Mouse (Mus musculus) retina, embryonic 14.5 days (tissue): ENCODE results near the gene Cd300lg.
A peak's percentile ranks its signal among the peaks of the same experiment; 100 is the strongest.

Source experiments
- DNase-seq: peaks from one replicate; pipeline ENCODE4 v3.0.0-alpha.2; 2015; ENCODE audit warnings: low spot score

Cd300lg gene

DNA sequence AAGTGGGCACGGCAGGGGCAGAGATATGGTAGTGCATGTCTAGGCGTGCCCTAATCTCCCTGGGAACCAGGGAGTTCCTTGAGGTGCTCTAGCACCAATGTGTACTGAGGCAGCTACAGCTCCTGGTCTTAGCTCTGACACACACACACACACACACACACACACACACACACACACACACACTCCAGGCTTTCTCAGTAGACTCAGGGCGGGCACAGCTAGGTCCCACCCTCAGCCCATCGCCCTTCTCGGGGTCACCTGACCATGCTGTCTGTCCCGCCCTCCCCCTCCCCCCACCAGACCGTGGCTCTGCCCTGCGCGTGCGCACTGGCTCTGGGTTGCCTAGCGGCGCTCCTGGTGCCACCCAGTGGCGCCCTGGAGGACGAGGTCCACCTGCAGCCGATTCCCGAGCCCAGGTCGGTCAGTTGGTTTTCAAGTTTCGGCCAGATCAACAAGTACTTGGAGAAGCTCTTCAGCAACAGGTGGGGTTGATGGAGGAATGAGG, 55.6 kb downstream of the Cd300lg start:
- DNase-seq, result peak; percentile 93

DNA sequence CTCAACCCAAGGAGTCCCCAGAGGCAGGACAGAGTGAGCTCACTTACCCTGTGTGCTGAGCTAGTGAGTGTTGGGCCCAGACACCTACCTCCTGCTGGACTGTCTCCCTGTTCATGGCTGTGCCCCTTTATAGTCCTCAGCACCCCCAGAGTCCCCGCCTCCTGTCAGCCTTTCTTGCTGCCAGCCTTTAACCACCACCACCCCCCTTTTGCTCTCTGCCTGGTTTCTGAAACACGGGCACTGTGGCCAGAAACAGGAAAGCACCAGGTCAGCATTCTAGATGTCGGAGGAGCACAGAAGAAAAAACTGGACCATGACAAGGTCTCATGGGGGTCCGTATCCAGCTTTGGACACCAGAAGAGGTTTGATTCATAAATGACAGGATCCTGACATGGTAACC, 59.9 kb downstream of the Cd300lg start, which contains the start of gene Ppy:
TSS of gene Ppy (minus strand) at position 101 of the 400 bp plus-strand sequence.
- DNase-seq, result no peak

DNA sequence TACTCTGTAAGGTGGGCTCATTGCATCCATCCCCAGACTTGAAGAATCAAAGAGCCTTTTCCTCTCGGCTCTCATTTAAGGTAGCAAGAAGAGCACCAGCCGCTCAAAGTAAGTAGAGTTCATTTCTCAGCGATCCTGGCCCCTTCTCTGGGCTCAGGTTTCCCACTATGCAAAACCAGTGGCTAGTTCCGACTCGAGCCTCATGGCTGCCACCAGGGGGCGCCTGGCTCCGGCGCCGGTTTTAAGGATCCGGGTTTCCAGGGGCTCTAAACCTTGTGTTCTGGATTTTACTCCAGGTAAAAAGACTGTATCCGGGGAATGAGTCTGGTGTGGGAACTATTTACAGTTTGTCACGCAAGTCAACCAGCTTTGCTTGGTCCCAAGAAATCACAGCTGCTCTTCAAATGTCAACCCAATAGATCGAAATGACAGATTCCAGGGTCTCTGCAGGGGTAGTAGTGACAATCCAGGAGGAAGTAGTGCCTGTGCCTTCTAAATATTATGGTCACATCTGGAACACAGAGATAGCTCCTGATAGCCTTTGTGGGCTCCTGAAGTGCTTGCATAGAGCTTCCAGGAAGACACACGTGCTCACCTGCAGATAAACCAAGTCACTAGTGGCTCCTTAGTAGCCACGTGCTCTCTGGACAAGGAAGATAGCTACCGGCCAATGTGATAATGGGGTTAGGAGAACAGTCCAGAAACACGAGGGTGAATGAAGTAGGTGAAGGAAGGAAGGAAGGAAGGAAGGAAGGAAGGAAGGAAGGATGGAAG, 61.4 kb downstream of the Cd300lg start:
- peak; percentile 85 for DNase-seq
